ENCODE assay signal across 19 mouse cellular contexts in the genomic region with DNA sequence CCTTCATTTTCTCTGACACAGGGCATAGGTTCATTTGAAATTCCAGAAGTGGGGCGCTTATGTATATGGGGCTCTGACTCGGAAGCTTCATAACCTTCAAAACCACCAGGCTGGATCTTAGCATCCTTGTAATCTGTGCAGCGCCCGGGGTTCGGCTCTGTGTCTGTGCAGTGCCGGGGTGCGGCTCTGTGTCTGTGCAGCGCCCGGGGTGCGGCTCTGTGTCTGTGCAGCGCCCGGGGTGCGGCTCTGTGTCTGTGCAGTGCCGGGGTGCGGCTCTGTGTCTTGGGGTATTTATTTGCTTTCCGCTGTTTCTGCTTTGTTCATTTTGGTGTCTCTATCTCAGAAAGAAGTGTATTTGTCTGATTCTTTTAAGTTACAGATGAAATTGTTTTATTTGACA.
DNase-seq lines count a peak whose midpoint lies in the region; ATAC-seq and TF ChIP-seq lines count a peak whose summit lies in the region.
"Had no signal": no experiment of that assay in that cellular context is flagged by ENCODE, and none has a peak within 500 bp of the region (broad histone marks: within the 10 kb centered on the region; RNA-seq: fewer than 3 reads in every experiment).

No protein-coding gene starts in this region.

- no peaks in the 10 kb centered on the region for H3K36me3 ChIP-seq in hindbrain, embryonic 13.5 days
- H3K36me3 ChIP-seq in hindbrain, embryonic 10.5 days, result no peaks in the 10 kb centered on the region
- no peaks in the 10 kb centered on the region for H3K36me3 ChIP-seq in midbrain, embryonic 15.5 days (replicated peaks)
- H3K36me3 ChIP-seq in midbrain, embryonic 11.5 days (ENCODE audit: control insufficient read depth, insufficient read depth, low read length), result no peaks in the 10 kb centered on the region
- H3K36me3 ChIP-seq in forebrain, postnatal 0 days (ENCODE audit: insufficient read depth), result no peaks in the 10 kb centered on the region
- H3K36me3 ChIP-seq in stomach, embryonic 14.5 days (ENCODE audit: control insufficient read depth, insufficient read depth, low read length), result no peaks in the 10 kb centered on the region
- H3K36me3 ChIP-seq: embryonic facial prominence, embryonic 12.5 days; heart, embryonic 10.5 days; hindbrain, embryonic 15.5 days had no signal

- WGBS in hindbrain, embryonic 13.5 days, result 90% methylated on average over 16 of the region's 16 CpGs
- 93% methylated on average over 16 of the region's 16 CpGs for WGBS in hindbrain, embryonic 10.5 days
- WGBS in midbrain, embryonic 15.5 days, result 78% methylated on average over 16 of the region's 16 CpGs
- WGBS in midbrain, embryonic 11.5 days, result 90% methylated on average over 16 of the region's 16 CpGs
- WGBS in forebrain, postnatal 0 days, result 73% methylated on average over 16 of the region's 16 CpGs
- 77% methylated on average over 16 of the region's 16 CpGs for WGBS in stomach, embryonic 14.5 days

- DNase-seq in hindbrain, embryonic 10.5 days (ENCODE audit: low spot score), result no peak
- no peak for DNase-seq in midbrain, embryonic 11.5 days (ENCODE audit: low spot score, missing footprints)
- DNase-seq in forebrain, postnatal 0 days, result no peak
- DNase-seq in gastrocnemius, adult 18-20 months (ENCODE audit: low spot score), result no peak
- DNase-seq: adrenal gland, postnatal 10 days; B cell, adult 2 months; cerebellum, adult 9-10 months; gastrocnemius, postnatal 36 days; kidney, adult 9 months; kidney, postnatal 36 days; thymus, postnatal 36 days had no signal

- no peak overlapping the region for H3K4me2 ChIP-seq in hindbrain, embryonic 13.5 days
- no peak overlapping the region for H3K4me2 ChIP-seq in midbrain, embryonic 15.5 days
- H3K4me2 ChIP-seq in midbrain, embryonic 11.5 days, result no peak overlapping the region
- no peak overlapping the region for H3K4me2 ChIP-seq in forebrain, postnatal 0 days (ENCODE audit: low read depth)
- H3K4me2 ChIP-seq in stomach, embryonic 14.5 days (replicated peaks; ENCODE audit: low read depth, low read length), result no peak overlapping the region
- H3K4me2 ChIP-seq: embryonic facial prominence, embryonic 12.5 days; hindbrain, embryonic 15.5 days had no signal

- no peaks in the 10 kb centered on the region for H3K9me3 ChIP-seq in hindbrain, embryonic 13.5 days
- 0 out of 2 replicates have a peak, but pooled peaks cover 5% of the 10 kb centered on the region for H3K9me3 ChIP-seq in hindbrain, embryonic 10.5 days
- no peaks in the 10 kb centered on the region for H3K9me3 ChIP-seq in midbrain, embryonic 15.5 days
- H3K9me3 ChIP-seq in midbrain, embryonic 11.5 days (ENCODE audit: control insufficient read depth, low read length), result no peaks in the 10 kb centered on the region
- no peaks in the 10 kb centered on the region for H3K9me3 ChIP-seq in forebrain, postnatal 0 days (ENCODE audit: low read length)
- no peaks in the 10 kb centered on the region for H3K9me3 ChIP-seq in stomach, embryonic 14.5 days (ENCODE audit: control insufficient read depth, low read depth, low read length)
- H3K9me3 ChIP-seq: embryonic facial prominence, embryonic 12.5 days; hindbrain, embryonic 15.5 days had no signal

- peaks cover 17% of the 10 kb centered on the region for H3K4me1 ChIP-seq in hindbrain, embryonic 13.5 days (replicated peaks)
- H3K4me1 ChIP-seq in hindbrain, embryonic 10.5 days (replicated peaks), result peaks cover 8% of the 10 kb centered on the region
- H3K4me1 ChIP-seq in midbrain, embryonic 15.5 days, result peaks cover 24% of the 10 kb centered on the region
- H3K4me1 ChIP-seq in midbrain, embryonic 11.5 days (ENCODE audit: control insufficient read depth, insufficient read depth, low read length), result no peaks in the 10 kb centered on the region
- H3K4me1 ChIP-seq in forebrain, postnatal 0 days (ENCODE audit: insufficient read depth), result no peaks in the 10 kb centered on the region; the same call in 1 of the 2 replicates
- H3K4me1 ChIP-seq in stomach, embryonic 14.5 days (ENCODE audit: control insufficient read depth, insufficient read depth, low read length), result peaks cover 3% of the 10 kb centered on the region; the same call in 1 of the 2 replicates
- H3K4me1 ChIP-seq: heart, embryonic 10.5 days had no signal

- no peak for ATAC-seq in hindbrain, embryonic 13.5 days (ENCODE audit: low FRiP score)
- ATAC-seq in midbrain, embryonic 15.5 days (replicated peaks), result peak; percentile 63
- no peak for ATAC-seq in midbrain, embryonic 11.5 days (ENCODE audit: low FRiP score)
- ATAC-seq in forebrain, postnatal 0 days, result peak; percentile 53
- ATAC-seq in stomach, embryonic 14.5 days (ENCODE audit: insufficient number of reproducible peaks, insufficient read depth, low FRiP score, low read depth), result 0 out of 2 replicates have a peak, but pooled peaks have one; percentile 53
- ATAC-seq in erythroblast, adult 5-6 weeks (replicated peaks; ENCODE audit: low FRiP score, poor library complexity, severe bottlenecking), result no peak

- no peak overlapping the region for H3K4me3 ChIP-seq in hindbrain, embryonic 13.5 days
- H3K4me3 ChIP-seq in hindbrain, embryonic 10.5 days, result no peak overlapping the region
- no peak overlapping the region for H3K4me3 ChIP-seq in midbrain, embryonic 15.5 days
- H3K4me3 ChIP-seq in midbrain, embryonic 11.5 days (ENCODE audit: low read depth, low read length), result no peak overlapping the region
- no peak overlapping the region for H3K4me3 ChIP-seq in forebrain, postnatal 0 days (ENCODE audit: low read depth, low read length)
- H3K4me3 ChIP-seq in stomach, embryonic 14.5 days (ENCODE audit: low read depth, low read length), result no peak overlapping the region
- H3K4me3 ChIP-seq: embryonic facial prominence, embryonic 12.5 days; heart, embryonic 10.5 days; hindbrain, embryonic 15.5 days had no signal

- 0 out of 2 replicates have a peak, but pooled peaks cover 2% of the 10 kb centered on the region for H3K27me3 ChIP-seq in hindbrain, embryonic 13.5 days
- H3K27me3 ChIP-seq in hindbrain, embryonic 10.5 days (ENCODE audit: insufficient read depth, poor library complexity, severe bottlenecking), result no peaks in the 10 kb centered on the region
- no peaks in the 10 kb centered on the region for H3K27me3 ChIP-seq in midbrain, embryonic 15.5 days (replicated peaks)
- no peaks in the 10 kb centered on the region for H3K27me3 ChIP-seq in midbrain, embryonic 11.5 days (ENCODE audit: control insufficient read depth, insufficient read depth, low read length)
- H3K27me3 ChIP-seq in forebrain, postnatal 0 days (ENCODE audit: insufficient read depth, low read length), result no peaks in the 10 kb centered on the region
- H3K27me3 ChIP-seq in stomach, embryonic 14.5 days (ENCODE audit: control insufficient read depth, insufficient read depth, low read length), result no peaks in the 10 kb centered on the region
- H3K27me3 ChIP-seq: embryonic facial prominence, embryonic 12.5 days; hindbrain, embryonic 15.5 days had no signal

- peak overlapping the region; percentile 55 for H3K27ac ChIP-seq in hindbrain, embryonic 13.5 days
- H3K27ac ChIP-seq in hindbrain, embryonic 10.5 days, result no peak overlapping the region
- 0 out of 2 replicates have a peak overlapping the region, but pooled peaks have one; percentile 21 for H3K27ac ChIP-seq in midbrain, embryonic 15.5 days
- H3K27ac ChIP-seq in midbrain, embryonic 11.5 days (ENCODE audit: low read depth, low read length), result no peak overlapping the region
- no peak overlapping the region for H3K27ac ChIP-seq in forebrain, postnatal 0 days (ENCODE audit: low read depth, low read length)
- H3K27ac ChIP-seq in stomach, embryonic 14.5 days (ENCODE audit: low read length), result no peak overlapping the region
- H3K27ac ChIP-seq: embryonic facial prominence, embryonic 12.5 days; heart, embryonic 10.5 days; hindbrain, embryonic 15.5 days; liver, embryonic 14.5 days had no signal

- TF ChIP-seq CTCF in forebrain, postnatal 0 days (IDR thresholded peaks at IDR 0.05; ENCODE audit: low read depth), result no peak

- no peak overlapping the region for H3K9ac ChIP-seq in hindbrain, embryonic 13.5 days
- no peak overlapping the region for H3K9ac ChIP-seq in midbrain, embryonic 15.5 days
- H3K9ac ChIP-seq in midbrain, embryonic 11.5 days (ENCODE audit: low read length), result no peak overlapping the region
- no peak overlapping the region for H3K9ac ChIP-seq in forebrain, postnatal 0 days
- H3K9ac ChIP-seq in stomach, embryonic 14.5 days (replicated peaks; ENCODE audit: low read depth, low read length), result no peak overlapping the region
- H3K9ac ChIP-seq: embryonic facial prominence, embryonic 12.5 days; hindbrain, embryonic 15.5 days; liver, embryonic 14.5 days had no signal

Comparison
In these comparisons a context has a peak if more than half of its experiments do, and no peak if none do; other contexts are left out.
1. ATAC-seq: peak in midbrain, embryonic 15.5 days (single experiment), forebrain, postnatal 0 days (single experiment) and stomach, embryonic 14.5 days (single experiment); none in hindbrain, embryonic 13.5 days (single experiment), midbrain, embryonic 11.5 days (single experiment) and erythroblast, adult 5-6 weeks (single experiment).
2. H3K27ac ChIP-seq: peak in hindbrain, embryonic 13.5 days (single experiment) and midbrain, embryonic 15.5 days (single experiment); none in hindbrain, embryonic 10.5 days (single experiment), midbrain, embryonic 11.5 days (single experiment), forebrain, postnatal 0 days (single experiment) and stomach, embryonic 14.5 days (single experiment).